Mouse (Mus musculus) hindbrain, embryonic 11.5 days (tissue): Measurements from ENCODE around the gene Mid1. TPM values are rescaled to one million over a fixed set of nuclear protein-coding genes. Genes with fewer than 3 reads are reported as not detected.
"Not testable (repeated sequence)": the region's sequence is repeated elsewhere in the genome, so short reads cannot be mapped to it uniquely, and the experiment has no call there.

Source experiments
- ATAC-seq: fragments of 200-750 bp; cut with Nextera tagmentation; 2 replicates; pipeline ENCODE4 v1.8.0; 2017; ENCODE audit warnings: mild to moderate bottlenecking, moderate TSS enrichment, moderate library complexity; ENCODE audit not compliant: low FRiP score
- DNase-seq: peaks from one replicate; pipeline ENCODE4 v3.0.0-alpha.2; 2015; ENCODE audit warnings: low spot score
- H3K27ac ChIP-seq: fragments of 300-500 bp; sonication (generic); 2 replicates; pipeline ENCODE4 v1.5.1; 2014; ENCODE audit warnings: mild to moderate bottlenecking, low read depth, low read length
- H3K27me3 ChIP-seq: fragments of 300-500 bp; sonication (generic); 2 replicates; pipeline ENCODE4 v1.6.1; 2014; ENCODE audit warnings: mild to moderate bottlenecking, low read length, moderate library complexity, mixed read lengths; ENCODE audit not compliant: control insufficient read depth, insufficient read depth
- H3K36me3 ChIP-seq: fragments of 300-500 bp; sonication (generic); 2 replicates; pipeline ENCODE4 v1.6.1; 2014; ENCODE audit warnings: mild to moderate bottlenecking, low read length, moderate library complexity, mixed read lengths; ENCODE audit not compliant: control insufficient read depth, insufficient read depth
- H3K4me1 ChIP-seq: fragments of 300-500 bp; sonication (generic); replicated peaks from 2 replicates; pipeline ENCODE4 v1.6.1; 2014; ENCODE audit warnings: low read length, mixed read lengths; ENCODE audit not compliant: control insufficient read depth, insufficient read depth
- H3K4me2 ChIP-seq: fragments of 300-500 bp; sonication (generic); replicated peaks from 2 replicates; pipeline ENCODE4 v1.6.1; 2014; ENCODE audit warnings: mild to moderate bottlenecking, low read depth, low read length
- H3K4me3 ChIP-seq: fragments of 300-500 bp; sonication (generic); 2 replicates; pipeline ENCODE4 v1.5.1; 2014; ENCODE audit warnings: low read depth, low read length
- H3K9ac ChIP-seq: fragments of 300-500 bp; sonication (generic); 2 replicates; pipeline ENCODE4 v1.6.1; 2014; ENCODE audit warnings: low read depth, low read length
- H3K9me3 ChIP-seq: fragments of 300-500 bp; sonication (generic); 2 replicates; pipeline ENCODE4 v1.6.1; 2016; ENCODE audit warnings: low read length; ENCODE audit not compliant: control insufficient read depth
- WGBS: fragments of 180-500 bp; shearing (Covaris S2); extraction: QIAGEN DNeasy Blood & Tissue Kit; methylation state at CpG from one replicate; pipeline ENCODE4 v1.1.7; 2014; 5-methylcytosine and 5-hydroxymethylcytosine counted together
- polyA plus RNA-seq: library from polyadenylated mRNA; unstranded; fragments of >200 nt; fragmentation: Nextera tagmentation; extraction: Ambion mirVana; gene quantifications from 2 replicates; pipeline ENCODE4 v1.2.1, GENCODE M21; 2014

Gene Mid1
- polyA plus RNA-seq, 1 experiment from 2014 or later, result 24.6 TPM

DNA sequence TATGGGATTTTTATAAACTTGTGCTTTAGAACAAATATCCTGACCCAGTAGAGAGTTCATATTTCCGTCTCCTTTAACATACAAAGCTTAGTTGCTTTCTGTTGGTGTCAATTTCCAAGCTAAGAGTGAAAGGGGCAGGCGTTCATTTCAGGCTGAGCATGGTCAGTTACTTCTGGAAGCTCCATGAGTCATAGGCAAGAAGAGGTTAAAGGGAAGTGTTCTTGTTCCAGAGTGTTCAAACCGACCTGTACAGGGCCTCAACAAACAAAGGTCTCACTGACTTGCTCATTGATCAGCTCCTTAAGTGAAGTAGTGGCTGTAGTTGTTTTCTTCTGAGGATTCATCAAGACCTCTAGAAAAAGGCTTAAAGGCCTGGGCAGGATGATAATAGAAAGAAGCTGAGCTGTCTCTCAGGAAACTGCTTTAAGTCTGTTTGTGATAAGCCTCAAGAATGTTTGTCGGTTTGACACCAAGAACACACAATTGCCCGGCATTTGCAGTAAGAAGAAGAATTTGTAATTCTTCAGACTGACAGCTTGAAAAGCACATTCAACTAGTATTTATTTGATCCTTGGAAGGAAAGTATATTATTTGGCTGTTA, 252.2 kb downstream of the Mid1 start:
- Histone ChIP-seq H3K4me1 (no peaks in the 10 kb centered on the region), H3K36me3 (no peaks in the 10 kb centered on the region)

DNA sequence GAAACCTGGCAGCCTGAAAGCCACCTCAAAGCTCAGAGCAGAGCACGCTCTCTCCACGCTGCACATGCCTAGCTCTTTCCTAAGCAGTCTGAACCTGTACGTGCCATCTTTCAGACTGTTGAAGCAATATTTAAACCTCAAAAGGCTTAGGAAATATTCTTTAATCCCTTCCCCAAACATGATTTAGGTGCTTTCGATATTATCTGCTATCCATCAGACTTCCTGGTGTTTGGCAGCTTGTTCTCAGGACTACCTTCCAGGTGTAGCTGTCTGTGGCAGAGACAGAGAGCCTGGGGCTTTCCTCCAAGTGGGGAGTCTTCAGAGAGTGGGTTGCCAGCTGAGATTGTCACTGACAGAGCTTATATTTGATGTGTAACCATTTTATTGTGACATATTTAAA, 255.5 kb downstream of the Mid1 start:
- Histone ChIP-seq H3K9me3 (no peaks in the 10 kb centered on the region), H3K4me1 (no peaks in the 10 kb centered on the region), H3K27me3 (no peaks in the 10 kb centered on the region), H3K36me3 (no peaks in the 10 kb centered on the region), H3K4me2 (no peak overlapping the region), H3K9ac (no peak overlapping the region), H3K27ac (no peak overlapping the region), H3K4me3 (no peak overlapping the region)
- ATAC-seq (no peak), DNase-seq (no peak)
- 91% methylated on average over 4 of the region's 4 CpGs for WGBS

More for the DNA sequence above, 252.2 kb downstream of the Mid1 start:
- H3K4me2 ChIP-seq, result no peak overlapping the region
- no peak overlapping the region for H3K27ac ChIP-seq
- H3K9me3 ChIP-seq, result no peaks in the 10 kb centered on the region
- no peak for ATAC-seq
- H3K9ac ChIP-seq, result no peak overlapping the region
- no peak for DNase-seq
- WGBS, result 58% methylated on average over 5 of the region's 5 CpGs
- H3K27me3 ChIP-seq, result peaks cover 9% of the 10 kb centered on the region; the same call in 1 of the 2 replicates
- no peak overlapping the region for H3K4me3 ChIP-seq

DNA sequence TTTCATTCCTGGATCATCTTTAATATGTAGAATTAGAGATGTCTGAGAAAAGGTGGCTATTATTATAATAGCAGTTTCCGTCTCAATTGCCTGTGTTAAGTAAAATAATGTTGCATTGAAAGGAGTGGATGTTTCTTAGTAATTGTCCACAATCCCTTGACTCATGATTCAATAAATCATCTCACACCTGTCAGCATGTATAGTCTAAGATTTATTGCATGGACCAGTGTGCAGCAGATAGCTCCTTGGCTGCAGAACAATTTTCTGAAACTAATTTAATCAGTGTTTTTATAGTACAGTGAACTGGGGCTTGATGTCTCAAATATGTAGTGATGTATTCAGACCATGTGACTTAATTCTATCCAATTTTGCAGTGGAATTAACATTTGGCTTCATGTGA, 265.6 kb downstream of the Mid1 start:
- Histone ChIP-seq H3K27me3 (no peaks in the 10 kb centered on the region), H3K27ac (no peak overlapping the region), H3K4me2 (no peak overlapping the region), H3K4me3 (no peak overlapping the region), H3K9ac (no peak overlapping the region), H3K9me3 (no peaks in the 10 kb centered on the region), H3K36me3 (no peaks in the 10 kb centered on the region), H3K4me1 (no peaks in the 10 kb centered on the region)
- DNase-seq (no peak), ATAC-seq (no peak)
- WGBS, result 83% methylated on average over 1 of the region's 1 CpGs

DNA sequence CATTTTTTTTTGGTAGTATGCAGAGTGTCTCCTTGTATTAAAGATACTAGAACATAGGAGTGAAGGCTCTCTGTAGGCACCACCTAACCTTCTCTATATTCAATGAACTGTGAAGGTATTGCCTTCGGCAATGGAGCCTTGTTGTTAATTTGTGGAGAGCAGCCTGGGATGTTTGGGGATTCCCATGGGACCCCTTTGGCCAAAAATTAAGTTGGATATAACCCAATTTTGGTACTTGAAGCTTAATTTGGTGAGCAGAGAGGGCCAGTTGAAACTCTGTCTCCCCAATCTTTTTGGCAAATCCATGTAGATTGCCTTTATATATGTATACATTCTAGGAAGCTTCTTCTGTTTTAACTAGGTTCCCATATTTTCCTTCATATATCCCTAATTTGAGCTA, 284.3 kb downstream of the Mid1 start:
- H3K27ac ChIP-seq, result no peak overlapping the region
- DNase-seq (no peak), ATAC-seq (no peak)
- H3K4me2 ChIP-seq, result no peak overlapping the region
- no peak overlapping the region for H3K9ac ChIP-seq
- H3K4me3 ChIP-seq, result no peak overlapping the region
- no peaks in the 10 kb centered on the region for H3K27me3 ChIP-seq
- no peaks in the 10 kb centered on the region for H3K4me1 ChIP-seq
- H3K9me3 ChIP-seq, result 0 out of 2 replicates have a peak, but pooled peaks cover 2% of the 10 kb centered on the region
- H3K36me3 ChIP-seq, result peaks cover 9% of the 10 kb centered on the region
- 89% methylated on average over 1 of the region's 1 CpGs for WGBS

DNA sequence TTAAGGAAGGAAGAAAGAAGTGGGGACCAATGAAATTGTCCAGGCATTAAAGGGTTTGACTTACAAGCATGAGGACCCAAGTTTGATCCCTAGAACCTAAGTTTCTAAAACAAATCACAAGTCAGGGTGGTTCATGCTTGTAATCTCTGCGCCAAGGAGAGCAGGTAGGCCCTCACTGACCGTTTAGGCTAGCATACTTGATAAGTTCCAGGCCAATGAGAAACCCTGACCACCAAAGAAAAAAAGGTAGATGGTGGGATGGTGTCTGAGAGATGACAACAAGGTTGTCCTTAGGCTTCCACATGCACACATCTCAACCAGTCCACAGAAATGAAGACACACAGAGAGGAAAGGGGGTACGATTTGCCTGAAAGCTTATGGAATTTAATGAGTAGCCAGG, 284.8 kb downstream of the Mid1 start:
- not testable (repeated sequence) for H3K36me3 ChIP-seq, H3K9ac ChIP-seq, H3K4me3 ChIP-seq, H3K4me2 ChIP-seq, H3K4me1 ChIP-seq, H3K9me3 ChIP-seq, H3K27me3 ChIP-seq, DNase-seq, H3K27ac ChIP-seq
- WGBS, result 88% methylated on average over 3 of the region's 3 CpGs
- peak; percentile 32 for ATAC-seq

DNA sequence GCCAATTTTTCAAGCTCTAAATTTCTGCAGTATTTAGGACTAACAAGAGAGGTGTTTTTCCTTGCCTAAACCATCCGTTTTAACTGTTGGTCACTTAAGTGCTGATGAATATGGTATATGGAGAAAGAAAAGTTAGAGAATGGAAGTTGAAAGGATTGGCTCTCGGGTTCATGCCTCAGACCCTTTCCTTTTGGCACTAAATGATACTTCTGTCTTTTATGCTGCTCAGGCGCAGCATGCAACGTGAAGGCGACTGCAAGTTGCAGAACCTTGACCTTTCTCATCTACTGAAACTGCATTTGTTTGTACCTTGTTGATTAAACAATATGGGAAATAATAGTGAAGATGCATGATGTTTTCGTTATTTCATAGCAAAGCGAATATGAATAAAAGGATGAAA, 285.5 kb downstream of the Mid1 start:
- ATAC-seq, DNase-seq, H3K9ac ChIP-seq, H3K27ac ChIP-seq, H3K4me1 ChIP-seq, H3K4me2 ChIP-seq, H3K9me3 ChIP-seq, H3K27me3 ChIP-seq, H3K36me3 ChIP-seq, H3K4me3 ChIP-seq: not testable (repeated sequence)
- WGBS, result 90% methylated on average over 7 of the region's 7 CpGs

DNA sequence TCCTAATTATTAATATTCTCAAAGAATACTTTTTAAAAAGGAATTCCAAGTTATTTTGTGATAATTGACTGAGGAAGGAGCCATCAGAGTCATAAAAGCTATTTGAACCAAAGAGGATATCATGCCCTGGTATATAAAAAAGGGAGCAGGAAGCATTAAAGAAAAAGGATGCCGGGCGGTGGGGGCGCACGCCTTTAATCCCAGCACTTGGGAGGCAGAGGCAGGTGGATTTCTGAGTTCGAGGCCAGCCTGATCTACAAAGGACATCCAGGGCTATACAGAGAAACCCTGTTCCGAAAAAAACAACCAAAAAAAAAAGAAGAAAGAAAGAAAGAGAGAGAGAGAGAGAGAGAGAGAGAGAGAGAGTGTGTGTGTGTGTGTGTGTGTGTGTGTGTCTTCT, 286.6 kb downstream of the Mid1 start:
- WGBS, result 89% methylated on average over 6 of the region's 6 CpGs
- H3K27me3 ChIP-seq, H3K9me3 ChIP-seq, H3K4me2 ChIP-seq, ATAC-seq, H3K4me3 ChIP-seq, DNase-seq, H3K4me1 ChIP-seq, H3K36me3 ChIP-seq, H3K27ac ChIP-seq, H3K9ac ChIP-seq: not testable (repeated sequence)

DNA sequence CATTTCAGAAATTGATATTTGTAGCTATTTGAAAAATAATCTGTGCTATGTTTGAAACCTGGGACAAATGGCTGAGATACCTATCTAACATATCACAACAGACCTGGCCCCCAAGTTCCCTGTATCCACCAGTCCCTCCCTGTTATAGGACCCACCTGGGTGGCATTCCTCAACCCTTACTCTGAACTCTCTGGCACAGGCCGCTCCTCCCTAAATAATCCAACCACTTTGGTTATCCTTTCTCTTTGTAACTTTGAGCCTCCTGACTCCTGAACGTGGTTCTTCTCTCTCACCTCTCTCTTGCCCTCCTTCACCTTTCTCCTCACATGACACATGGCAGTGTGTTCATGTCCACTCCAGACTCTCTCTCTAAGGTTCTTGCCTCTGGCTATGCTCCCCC, 287.1 kb downstream of the Mid1 start:
- not testable (repeated sequence) for H3K36me3 ChIP-seq, H3K9me3 ChIP-seq, H3K4me3 ChIP-seq, H3K27me3 ChIP-seq, H3K4me1 ChIP-seq, H3K4me2 ChIP-seq, H3K27ac ChIP-seq, H3K9ac ChIP-seq, DNase-seq
- WGBS, result 86% methylated on average over 2 of the region's 2 CpGs
- ATAC-seq, result peak; percentile 46; the same call in 1 of the 2 replicates

DNA sequence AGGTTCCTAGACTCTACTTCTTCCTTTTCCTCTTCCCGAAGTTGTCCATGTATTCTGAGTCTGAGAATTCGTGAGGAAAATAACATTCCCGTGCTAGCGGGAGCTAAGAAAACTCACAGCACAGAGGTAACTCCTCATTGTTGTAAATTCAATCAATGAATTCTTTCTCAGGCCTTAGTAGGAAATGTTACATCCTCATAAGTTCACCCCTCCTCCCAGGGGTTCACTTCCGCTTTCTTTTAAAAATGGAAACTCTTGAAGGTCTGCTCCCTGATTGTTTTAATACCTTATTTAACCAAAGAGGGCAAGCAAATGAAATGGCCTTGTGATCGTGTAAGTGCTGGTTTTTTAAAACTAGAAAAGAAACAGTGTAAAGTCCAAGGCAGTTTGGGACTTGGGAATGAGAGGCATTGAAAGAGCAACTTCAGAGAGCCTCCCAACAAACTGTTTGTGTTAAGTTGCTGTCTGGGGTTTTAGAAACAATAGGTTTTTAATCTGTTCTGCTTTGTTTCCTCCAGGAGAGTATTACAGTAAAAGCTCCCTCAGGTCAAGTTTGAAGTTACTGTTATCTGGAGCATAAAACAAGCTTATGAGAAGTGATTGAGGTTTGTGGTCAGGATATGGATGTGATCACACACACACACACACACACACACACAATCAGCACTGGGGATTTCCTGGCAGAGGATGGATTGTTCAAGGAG, 287.9 kb downstream of the Mid1 start:
- WGBS, result 77% methylated on average over 6 of the region's 6 CpGs

More for the DNA sequence above, 287.9 kb downstream of the Mid1 start:
- H3K9ac ChIP-seq, ATAC-seq, H3K4me2 ChIP-seq, H3K27me3 ChIP-seq, DNase-seq, H3K4me1 ChIP-seq, H3K9me3 ChIP-seq, H3K27ac ChIP-seq, H3K4me3 ChIP-seq, H3K36me3 ChIP-seq: not testable (repeated sequence)
